Mouse (Mus musculus): ENCODE results near the gene BC030870. TPM values are rescaled to one million over a fixed set of nuclear protein-coding genes. Genes with fewer than 3 reads are reported as not detected.
"Not testable (repeated sequence)": the region's sequence is repeated elsewhere in the genome, so short reads cannot be mapped to it uniquely, and the experiment has no call there.

The BC030870 gene
- not detected for total RNA-seq (2021)
- long read RNA-seq, experiment 1, partial matches to known transcripts, result 0 of 1 reads
- long read RNA-seq, experiment 1, other reads (novel, unspliced or antisense), result 1 of 1 reads
- long read RNA-seq, experiment 2, result 0 reads

DNA sequence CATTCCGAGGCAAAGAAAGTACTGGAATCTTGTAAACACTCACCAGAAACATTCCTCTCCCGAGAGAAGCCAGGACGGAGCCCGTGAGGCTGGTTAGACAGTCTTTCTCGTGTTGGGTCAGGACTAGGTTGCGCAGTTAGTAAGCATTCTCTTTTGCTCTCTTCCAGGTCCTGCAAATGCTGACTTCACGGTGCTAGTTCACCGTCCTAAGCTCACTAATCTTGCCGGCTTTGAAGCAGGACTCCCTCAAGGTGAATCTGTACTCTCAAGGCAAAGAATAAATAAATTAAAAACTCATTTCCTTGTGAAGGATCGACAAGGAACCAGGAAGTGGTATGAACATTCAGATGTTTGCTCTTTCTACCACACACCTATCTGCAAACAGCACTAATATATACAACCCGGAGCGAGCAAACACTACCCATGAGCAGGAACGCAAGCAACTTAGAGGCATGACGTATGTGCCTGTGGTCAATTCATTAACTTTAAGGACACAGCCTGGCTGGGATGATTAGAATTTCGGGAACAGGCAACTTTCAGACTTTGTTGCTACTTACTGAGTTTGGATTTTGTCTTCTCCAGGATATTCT, at the start of gene BC030870:
Gene BC030870, minus strand, starts transcription at position 365 of the 590 bp plus-strand sequence.
- no peak for DNase-seq
- intact Hi-C loops (cut with DNase I), result no loop called here

DNA sequence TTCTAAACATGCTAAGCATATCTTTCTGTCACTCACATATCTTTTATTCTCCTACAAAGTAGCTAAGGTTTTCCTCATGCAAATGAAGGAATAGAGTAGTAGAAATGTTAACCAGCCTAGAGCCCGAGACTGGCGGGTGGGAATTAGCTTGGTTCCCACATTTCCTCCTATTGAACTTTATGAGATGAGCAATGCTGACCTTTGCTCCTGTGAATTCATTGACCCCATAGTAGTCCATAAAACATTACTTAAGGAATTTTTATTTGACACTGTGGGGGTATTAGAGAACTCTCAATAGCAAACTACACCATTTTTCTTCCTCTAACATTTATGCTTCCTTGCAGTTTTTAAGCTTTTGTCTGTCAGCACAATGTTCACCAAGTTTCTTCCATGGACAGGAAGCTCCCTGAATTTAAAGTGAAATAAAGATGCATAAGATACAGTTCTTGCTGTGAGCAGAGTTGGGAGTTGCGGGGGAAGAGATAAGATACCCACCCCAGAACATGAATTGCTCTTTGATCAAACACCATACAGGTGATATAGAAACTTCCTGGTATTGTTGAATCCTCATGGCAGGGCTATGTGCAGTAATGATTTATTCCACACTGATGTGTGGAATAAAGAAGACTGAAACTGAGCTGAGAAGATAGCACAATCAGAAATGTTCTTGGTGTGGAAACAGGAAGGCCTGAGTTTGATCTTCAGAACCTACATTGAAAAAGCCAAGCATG, 45.5 kb upstream of the BC030870 start:
- intact Hi-C loops (cut with DNase I), result no loop called here
- DNase-seq, result no peak

DNA sequence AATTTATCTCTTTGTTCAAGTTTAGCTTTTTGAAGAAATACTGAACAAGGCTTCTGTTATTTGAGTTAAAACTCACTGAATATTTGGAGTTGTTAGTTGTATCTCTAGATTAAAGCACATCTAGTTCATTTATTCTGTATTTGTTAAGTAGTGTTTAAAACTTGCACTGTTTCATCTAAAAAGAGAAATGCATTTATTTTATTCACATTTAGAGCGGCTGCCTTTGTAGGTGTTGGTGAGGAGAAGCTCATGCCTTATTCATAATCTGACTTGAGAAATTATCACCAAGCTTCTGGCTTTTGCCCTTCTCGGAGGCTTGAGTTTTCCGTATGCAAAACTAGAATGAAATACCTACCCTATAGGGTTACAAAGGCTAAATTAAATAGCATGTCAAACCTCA, 39.8 kb upstream of the BC030870 start:
- no peak for DNase-seq
- intact Hi-C loops (cut with DNase I), result no loop called here

DNA sequence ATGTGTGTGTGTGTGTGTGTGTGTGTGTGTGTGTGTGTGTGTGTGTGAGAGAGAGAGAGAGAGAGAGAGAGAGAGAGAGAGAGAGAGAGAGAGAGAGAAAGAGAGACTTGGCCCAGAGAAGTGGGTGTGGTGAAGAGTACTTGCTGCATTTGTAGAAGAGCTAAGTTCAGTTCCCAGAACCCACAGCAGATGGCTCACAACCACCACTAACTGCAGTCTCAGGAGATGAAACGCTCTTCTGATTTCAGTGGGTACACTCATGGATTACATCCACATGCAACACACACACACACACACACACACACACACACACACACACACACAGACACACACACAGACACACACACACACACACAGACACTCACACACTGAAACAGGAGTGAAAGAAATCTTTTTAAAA, 31.3 kb upstream of the BC030870 start:
- DNase-seq; intact Hi-C loops (cut with DNase I): not testable (repeated sequence)

DNA sequence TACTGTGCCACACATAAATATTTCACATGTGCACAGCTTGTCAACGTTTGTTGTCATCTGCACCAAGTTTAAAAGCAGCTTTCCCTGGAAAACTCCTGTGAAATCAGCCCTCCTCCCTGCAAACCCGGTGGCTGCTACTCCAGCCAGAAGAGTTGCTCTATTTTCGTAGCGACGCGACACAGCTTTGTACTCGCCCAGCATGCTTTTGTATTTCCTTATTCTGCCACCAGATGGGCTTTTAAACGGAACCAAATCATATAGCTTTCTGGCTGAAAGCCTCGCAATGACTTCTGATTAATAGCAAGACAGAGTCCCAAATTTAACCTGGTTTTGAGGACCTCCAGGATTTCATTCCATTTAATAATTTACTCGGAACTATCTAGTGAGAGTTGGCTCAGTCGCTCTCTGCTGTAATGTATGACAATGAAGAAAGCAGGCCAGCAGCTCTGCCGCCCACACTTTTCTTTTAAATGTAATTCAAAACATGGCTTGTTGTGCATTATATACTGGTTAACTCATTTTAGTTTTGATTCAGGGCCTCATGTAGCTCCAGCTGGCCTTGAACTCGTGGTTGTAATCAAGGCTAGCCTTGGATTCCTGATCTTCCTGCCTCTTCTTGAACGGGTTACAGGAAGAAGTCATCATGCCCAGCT, 29.9 kb upstream of the BC030870 start:
- DNase-seq, result no peak

DNA sequence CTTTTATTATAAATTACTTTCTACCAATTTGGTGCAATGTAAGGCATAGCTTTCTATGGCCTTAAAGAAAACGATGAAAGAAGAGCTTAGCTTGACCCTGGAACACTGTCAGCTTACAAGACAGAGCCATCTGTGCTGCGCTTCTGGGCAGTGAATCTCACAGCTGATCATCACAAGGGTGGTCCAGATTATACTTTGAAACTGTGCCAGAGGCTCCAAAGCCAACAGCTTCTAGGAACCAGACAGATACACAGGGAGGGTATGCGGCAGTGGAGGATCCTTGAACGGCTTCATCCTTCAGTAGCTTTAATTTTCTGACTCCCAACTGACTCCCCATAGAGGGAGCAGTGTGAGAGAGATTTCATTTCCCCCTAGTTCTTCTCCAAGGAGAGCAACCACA, 28.5 kb upstream of the BC030870 start:
- intact Hi-C loops (cut with DNase I), result no loop called here
- no peak for DNase-seq

More for the DNA sequence above, 29.9 kb upstream of the BC030870 start:
- intact Hi-C loops (cut with DNase I), result no loop called here

DNA sequence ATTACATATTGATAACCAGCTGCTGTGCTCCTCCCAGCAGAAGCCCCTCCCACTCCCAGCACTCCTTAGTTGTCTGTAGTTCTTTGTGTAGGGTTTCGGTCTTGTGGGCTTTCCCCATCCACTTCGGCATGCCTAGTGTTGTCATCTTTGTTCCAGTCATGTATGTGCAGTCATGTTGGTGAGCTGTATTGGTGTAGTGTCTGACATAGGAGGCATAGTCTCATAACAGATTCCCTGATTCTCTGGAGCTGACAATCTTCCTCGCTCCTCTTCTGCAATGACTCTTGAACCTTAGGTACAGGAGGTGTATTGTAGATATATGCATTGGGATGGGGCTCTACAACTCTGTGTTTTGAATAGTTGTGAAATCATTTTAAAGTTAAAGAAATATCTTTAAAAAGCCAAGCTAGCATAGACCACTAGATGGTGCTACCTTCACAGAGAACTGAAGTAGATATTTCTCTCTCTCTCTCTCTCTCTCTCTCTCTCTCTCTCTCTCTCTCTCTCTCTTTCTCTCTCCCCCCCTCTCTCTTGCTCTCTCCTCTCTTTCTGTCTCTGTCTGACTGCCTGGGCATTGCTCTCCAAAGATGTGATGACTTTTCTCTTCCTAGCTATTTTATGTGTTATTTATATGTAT, 9.6 kb upstream of the BC030870 start:
- intact Hi-C loops (cut with DNase I), result no loop called here

DNA sequence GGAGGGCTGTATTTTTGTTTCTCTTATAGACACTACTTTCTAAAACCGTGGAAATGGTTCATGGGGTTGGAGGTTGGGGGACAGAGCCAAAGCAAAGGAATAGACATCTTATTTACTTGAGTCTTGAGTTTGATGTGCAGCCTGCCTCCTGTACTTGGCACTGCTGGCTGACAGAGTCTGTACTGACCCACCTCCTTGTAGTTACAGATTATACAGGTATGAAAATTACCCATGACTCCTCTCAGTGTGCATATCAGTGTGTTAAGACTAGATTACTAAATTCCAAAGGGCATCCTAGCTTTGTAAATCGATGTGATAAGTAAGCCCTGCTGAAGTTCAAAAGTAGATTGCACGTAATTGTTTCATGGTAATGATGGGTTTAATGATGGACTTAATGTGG, 2.9 kb downstream of the BC030870 start:
- DNase-seq, result no peak
- intact Hi-C loops (cut with DNase I), result no loop called here

More for the DNA sequence above, 9.6 kb upstream of the BC030870 start:
- no peak for DNase-seq

DNA sequence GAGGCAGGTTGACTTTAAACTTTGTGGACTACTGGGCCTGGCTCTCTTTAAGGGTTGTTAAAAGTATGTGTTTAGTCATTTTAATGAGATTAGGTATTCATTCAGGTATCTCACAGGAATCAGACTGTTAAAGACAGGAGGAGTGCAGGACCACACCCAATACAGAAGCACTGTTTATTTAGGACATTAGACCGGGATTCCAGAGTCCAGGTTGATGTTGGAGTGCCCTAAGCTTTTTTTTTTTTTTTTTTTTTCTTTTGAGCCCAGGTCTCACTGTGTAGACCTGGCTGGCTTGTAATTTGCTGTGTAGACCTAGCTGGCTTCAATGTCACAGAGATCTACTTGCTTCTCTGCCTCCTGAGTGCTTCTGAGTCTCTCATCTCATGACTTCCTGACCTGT, 3.3 kb downstream of the BC030870 start:
- no peak for DNase-seq
- intact Hi-C loops (cut with DNase I), result no loop called here

DNA sequence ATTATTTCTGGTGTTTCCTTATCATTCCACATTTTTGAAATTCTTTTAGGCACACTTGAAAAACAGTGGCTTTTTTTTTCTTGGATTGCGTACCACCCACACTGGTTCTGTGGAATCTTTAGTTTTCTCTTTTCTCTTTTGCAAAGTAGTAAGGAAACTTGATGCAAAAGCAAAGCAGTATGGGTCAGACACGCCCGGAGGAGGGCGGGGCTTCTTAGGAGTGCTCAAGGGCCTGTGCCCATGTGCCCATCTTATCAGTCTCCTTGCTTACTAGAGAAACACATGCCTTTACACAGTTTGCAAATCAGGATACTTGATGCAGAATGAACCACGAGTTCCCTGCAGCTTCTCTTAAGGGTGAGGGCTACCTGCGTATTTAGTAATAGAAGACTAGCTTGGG, 17.3 kb downstream of the BC030870 start:
- intact Hi-C loops (cut with DNase I), result no loop called here

DNA sequence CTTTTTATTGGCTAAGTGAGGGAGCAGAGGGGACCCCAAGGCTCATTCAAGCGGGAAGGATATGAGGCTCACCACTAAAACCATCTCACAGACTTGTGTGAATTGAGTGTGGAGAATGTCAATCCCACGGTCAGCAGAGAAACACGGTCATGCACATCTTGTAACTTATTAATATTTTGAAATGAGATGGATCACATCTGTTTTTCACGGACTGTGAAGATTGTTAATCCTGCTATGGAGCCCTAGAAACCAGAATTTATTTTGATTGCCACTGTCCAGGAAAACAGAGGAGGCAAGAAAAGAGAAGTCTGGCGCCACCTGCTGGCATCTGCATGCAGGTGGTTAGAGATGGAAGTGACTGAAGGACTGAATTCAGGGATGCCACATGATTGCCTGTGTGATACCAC, 19.1 kb downstream of the BC030870 start:
- intact Hi-C loops (cut with DNase I), result loop anchor here (2.0 kb wide), 1 partner anchor 85 kb away; no protein-coding TSS in a partner anchor
- DNase-seq, result peak; percentile 21 to 45

More for the DNA sequence above, 17.3 kb downstream of the BC030870 start:
- DNase-seq, result no peak

DNA sequence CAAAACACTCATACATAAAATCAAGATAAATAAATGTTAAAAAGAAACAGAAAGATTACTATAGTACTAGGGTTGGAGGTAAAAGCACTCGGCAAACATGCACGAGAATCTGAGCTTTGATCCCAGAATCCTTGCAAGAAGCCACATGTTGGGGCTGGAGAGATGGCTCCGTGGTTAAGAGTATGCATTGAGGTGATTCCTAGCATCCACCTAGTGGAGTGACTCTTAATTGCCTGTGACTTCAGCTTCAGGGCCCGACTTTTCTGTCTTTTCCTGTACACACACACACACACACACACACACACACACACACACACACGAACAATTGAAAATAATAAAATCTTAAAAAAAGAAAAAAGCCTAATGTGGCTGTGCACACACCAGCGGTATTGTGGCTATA, 20.4 kb downstream of the BC030870 start:
- no peak for DNase-seq
- intact Hi-C loops (cut with DNase I), result no loop called here

DNA sequence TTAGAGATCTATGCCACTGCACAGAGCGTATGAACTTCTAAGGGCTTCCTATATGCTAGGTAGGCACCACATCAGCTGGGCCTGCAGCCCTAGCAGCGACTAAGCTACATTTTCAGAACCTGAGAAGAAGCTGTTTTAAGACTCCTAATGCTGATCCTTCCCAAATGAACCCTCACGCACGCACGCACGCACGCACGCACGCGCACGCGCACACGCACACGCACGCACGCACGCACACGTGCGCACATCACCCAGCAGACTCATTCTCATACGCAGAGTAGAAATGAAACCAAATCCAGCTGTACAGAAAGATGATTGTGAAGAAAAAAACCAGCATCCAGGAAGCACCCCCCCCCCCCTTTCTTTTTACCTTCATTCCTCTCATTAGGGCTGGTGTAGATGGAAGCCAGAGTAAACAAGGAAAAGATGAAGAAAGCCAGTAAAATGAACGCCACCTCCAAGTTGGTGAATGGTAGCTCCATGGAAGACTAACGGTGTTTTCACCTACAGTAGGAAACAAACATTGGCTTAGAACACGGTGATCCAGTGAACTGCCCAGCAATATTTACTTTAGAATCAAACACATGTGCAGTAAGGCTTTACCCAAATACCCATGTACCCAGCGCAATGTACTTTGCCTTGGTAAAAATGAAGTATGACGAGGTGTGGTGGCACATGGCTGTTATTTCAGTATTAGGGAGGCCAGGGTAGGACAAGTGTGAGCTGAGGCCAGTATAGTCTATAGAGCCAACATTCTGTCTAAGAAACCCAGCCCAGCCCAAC, 21.2 kb downstream of the BC030870 start:
- intact Hi-C loops (cut with DNase I), result no loop called here
- DNase-seq, result no peak

DNA sequence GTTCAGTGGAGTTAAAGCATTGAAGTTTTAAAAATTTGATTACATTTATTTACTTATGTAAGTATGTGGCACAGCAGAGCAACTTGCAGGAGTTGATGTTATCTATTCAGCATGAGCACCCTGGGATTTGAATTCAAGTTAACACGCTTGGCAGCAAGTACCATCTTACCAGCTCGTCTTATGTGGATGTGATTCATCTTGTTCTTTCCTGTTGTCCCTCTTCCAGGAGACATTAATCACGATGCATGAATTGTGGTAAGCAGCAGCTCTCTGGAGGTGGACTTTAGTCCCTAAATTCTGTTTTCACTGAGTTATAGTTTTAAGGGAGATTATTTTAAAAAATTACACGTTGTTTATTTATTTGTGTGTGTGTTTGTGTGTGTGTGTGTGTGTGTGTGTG, 25.3 kb downstream of the BC030870 start:
- no peak for DNase-seq
- intact Hi-C loops (cut with DNase I), result no loop called here

DNA sequence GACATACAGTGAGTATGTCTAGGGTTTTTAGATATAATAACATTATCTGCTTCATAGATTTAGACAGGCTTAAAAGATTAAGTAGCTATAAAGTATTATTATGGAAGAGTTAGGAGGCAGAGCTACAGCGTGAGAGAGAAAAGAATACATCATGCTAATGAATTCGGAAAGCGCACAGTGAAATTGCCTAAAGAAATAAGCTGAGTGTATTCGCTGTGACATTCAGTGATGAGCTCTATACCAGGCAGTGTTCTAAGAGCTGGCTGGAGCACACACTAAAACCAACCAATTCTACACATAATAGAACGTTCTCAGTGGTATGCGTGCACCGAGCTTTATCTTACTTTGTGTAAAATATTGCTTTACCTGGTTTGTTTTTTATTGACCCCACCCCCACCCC, 25.7 kb downstream of the BC030870 start:
- intact Hi-C loops (cut with DNase I), result no loop called here
- DNase-seq, result no peak

DNA sequence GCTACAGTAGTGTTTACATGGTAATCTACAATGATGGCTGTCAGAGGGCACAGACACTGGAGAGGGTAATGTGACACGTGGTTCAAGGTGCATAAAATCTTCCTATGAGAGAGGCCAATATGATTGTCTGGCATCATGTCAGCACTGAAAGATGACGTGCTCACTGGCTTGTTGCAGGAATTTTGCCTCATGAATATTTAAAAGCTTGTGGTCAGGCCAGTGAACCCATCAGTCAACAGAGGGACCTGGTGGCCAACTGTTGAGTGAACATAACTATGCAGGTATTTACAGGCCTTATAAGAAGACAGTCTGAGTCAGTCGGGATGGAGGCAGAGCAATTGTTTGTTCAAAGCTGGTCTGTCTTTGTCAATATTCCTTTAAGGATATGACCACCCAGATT, 29.6 kb downstream of the BC030870 start:
- intact Hi-C loops (cut with DNase I), result no loop called here
- no peak for DNase-seq

DNA sequence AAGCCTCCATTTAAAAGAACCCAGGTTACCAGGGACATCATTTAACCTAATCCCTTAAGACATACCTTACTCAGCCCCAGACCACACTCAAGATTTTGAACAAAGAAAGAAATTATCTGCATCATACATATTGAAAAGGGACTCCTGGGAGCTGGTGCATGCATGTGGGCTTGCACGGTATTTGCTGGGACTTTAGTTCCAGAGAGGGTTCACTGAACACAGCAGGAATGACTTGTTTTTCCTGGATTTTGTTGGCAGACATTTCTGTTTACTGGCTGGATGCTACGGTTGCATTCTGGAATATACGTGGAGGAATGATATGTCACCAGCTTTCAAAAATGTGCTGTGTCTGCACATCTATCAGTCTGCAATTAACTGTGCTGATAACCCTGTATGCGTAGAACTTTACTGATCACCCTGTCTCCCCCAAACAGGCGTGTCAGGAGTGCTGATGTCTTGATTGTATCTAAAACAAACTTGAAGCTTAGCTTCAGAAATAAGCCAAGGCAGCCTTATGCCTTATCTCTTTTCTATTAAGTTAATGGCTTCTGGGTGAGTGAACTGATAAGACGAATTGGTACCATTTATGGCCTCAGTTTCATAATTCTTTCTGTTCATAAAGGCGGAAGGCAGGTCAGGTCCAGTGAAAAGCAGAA, 31.5 kb downstream of the BC030870 start:
- intact Hi-C loops (cut with DNase I), result no loop called here
- DNase-seq, result no peak

DNA sequence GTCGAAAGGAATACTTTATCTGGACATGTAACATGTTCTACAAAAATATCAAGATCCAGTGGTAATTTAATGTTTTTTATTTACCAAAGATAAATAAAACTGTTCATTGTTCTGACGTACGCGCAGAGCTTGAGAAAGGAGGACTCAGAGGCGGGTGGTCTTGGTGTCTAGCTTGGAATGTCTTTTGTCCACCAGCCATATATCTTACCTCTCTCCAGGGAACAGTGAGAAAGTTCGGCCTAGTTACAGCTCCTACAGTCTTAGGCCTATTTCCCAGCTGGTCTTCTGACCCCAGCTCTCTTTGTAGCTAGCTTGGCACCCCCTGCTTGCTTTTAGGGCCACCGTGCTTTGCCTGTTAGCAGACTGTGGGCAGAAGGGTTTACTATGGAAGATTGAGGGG, 39.6 kb downstream of the BC030870 start:
- DNase-seq, result no peak
- intact Hi-C loops (cut with DNase I), result no loop called here

DNA sequence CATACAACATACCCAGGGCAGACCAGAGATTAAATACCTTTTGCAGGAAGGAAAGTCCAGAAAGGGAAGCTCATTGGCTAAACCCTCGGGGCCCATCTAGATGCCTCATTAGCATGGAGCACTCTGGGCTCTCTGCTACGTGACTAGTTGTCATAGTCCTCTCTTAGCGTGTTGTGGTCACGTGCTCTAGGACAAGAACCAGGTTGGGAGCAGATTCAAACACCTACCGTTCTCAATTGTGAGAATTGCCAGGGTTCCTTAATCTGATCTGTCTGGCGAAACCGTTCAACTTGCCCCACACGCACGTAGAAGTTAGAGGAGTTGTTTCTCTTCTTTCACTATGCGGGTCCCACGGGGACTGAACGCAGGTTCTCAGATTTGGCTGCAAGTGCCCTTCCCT, 41.2 kb downstream of the BC030870 start:
- no peak for DNase-seq
- intact Hi-C loops (cut with DNase I), result no loop called here

DNA sequence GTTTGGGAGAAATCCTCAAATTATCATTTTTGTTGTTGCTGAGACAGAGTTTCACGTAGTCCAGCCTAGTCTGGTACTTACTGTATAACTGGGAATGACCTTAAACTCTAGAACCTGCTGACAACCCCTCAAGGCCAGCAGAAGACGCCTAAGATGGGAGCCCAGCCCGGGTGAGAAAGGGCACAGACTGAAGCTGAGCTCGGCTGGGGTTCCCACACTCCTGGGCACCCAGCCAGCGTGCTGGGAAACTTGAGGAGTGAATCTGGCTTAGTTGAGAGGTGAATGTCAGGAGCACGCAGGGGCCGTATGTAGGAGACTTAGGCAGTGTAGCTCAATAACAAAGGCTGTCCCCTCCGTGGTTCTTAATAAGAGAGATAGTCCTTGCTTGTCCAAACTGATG, 41.7 kb downstream of the BC030870 start:
- no peak for DNase-seq
- intact Hi-C loops (cut with DNase I), result no loop called here
